Mouse (Mus musculus): ENCODE results near the gene B3galt5. TPM values are rescaled to one million over a fixed set of nuclear protein-coding genes. Genes with fewer than 3 reads are reported as not detected.

The B3galt5 gene
- polyA plus RNA-seq, 1 experiment from 2014 or later: 0.49 TPM

DNA sequence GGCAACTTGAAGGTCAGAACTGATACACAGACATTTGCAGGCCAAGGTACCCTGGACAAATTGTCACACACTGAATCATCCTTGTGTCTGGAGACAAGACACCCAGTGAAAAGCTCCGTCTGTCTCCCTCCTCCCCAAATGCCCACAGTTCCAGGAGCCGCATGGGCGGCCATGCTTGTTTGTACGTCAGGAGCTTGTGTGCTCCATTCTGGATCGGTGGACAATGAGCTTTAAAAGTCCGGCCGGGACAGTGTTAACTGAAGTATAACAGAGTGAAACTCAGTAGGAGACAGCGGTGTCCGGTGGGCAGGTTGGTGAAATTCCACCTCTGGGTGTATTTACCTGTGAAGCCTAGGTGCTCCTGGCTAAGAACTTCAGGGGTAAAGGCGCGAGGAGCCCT is 129.3 kb downstream of the B3galt5 start:
- H3K4me2 ChIP-seq (ENCODE audit: low read depth, low read length): no peak overlapping the region
- no peak overlapping the region for H3K27ac ChIP-seq (ENCODE audit: low read length)
- no peak overlapping the region for H3K4me3 ChIP-seq (replicated peaks; ENCODE audit: low read length)
- H3K9ac ChIP-seq (ENCODE audit: low read length): no peak overlapping the region
- H3K4me1 ChIP-seq (ENCODE audit: control insufficient read depth, insufficient read depth, low read length): no peaks in the 10 kb centered on the region
- 86% methylated on average over 11 of the region's 11 CpGs for WGBS
- H3K9me3 ChIP-seq (replicated peaks; ENCODE audit: control insufficient read depth, low read length): no peaks in the 10 kb centered on the region
- no peak for ATAC-seq (ENCODE audit: insufficient read depth, low FRiP score)
- H3K27me3 ChIP-seq (ENCODE audit: control insufficient read depth, insufficient read depth, low read length): no peaks in the 10 kb centered on the region
- no peaks in the 10 kb centered on the region for H3K36me3 ChIP-seq (ENCODE audit: control insufficient read depth, insufficient read depth, low read length)

Other genes with a start within 250 kb of the B3galt5 start
- gene Psmg1, start 244.8 kb upstream of the B3galt5 start, polyA plus RNA-seq (2015; fragmentation: Nextera tagmentation; extraction: Ambion mirVana): 55.2 and 64.4 TPM in 2 replicates
- 68.6 and 70.0 TPM in 2 replicates for gene Brwd1, start 153.3 kb upstream of the B3galt5 start, polyA plus RNA-seq (2015; fragmentation: Nextera tagmentation; extraction: Ambion mirVana)
- 480 and 562 TPM in 2 replicates for gene Hmgn1, start 108.1 kb upstream of the B3galt5 start, polyA plus RNA-seq (2015; fragmentation: Nextera tagmentation; extraction: Ambion mirVana)
- 55.4 and 63.1 TPM in 2 replicates for gene Wrb, start 90.4 kb upstream of the B3galt5 start, polyA plus RNA-seq (2015; fragmentation: Nextera tagmentation; extraction: Ambion mirVana)
- gene Lca5l, start 43.5 kb upstream of the B3galt5 start, polyA plus RNA-seq (2015; fragmentation: Nextera tagmentation; extraction: Ambion mirVana): 0.66 and 0.90 TPM in 2 replicates
- gene Sh3bgr, start 35.4 kb upstream of the B3galt5 start, polyA plus RNA-seq (2015; fragmentation: Nextera tagmentation; extraction: Ambion mirVana): 50.3 and 60.9 TPM in 2 replicates
- 1.4 and 1.6 TPM in 2 replicates for gene Itgb2l, start 207.8 kb downstream of the B3galt5 start, polyA plus RNA-seq (2015; fragmentation: Nextera tagmentation; extraction: Ambion mirVana)
- gene Pcp4, start 231.8 kb downstream of the B3galt5 start, polyA plus RNA-seq (2015; fragmentation: Nextera tagmentation; extraction: Ambion mirVana): 47.2 and 54.0 TPM in 2 replicates

All from stomach, embryonic 16.5 days (tissue).